ENCODE assay signal across 21 mouse cellular contexts in the genomic region with DNA sequence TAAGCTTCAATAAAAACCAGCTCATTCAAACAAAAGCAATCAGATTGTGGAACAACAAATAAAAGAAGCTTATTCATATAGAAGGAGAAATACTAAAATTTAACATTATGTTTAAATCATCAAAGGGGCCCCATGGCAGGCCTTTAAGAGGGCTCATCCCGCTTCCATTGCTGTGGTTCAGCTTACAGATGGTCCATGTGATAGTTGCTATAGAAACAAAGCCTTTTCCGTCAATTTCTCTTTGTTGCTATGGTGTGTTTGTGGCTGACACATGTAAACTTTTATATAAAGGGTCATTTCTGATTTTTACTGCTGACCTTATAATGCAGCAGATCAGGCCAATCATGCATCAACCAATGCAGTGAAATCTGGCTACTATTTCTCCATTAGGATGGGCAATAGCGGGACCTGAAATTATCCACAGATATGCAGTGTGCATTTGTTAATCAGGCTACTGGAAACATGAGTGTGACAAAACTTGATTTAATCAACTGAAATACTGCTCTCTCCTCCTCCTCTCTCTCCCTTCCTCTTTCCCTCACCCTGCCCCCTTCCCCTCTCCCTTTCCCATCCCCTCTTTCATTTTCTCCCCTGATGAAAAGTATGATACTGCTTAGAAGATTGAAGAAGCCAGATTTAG. TPM values are rescaled to one million over a fixed set of nuclear protein-coding genes. Genes with fewer than 3 reads are reported as not detected.
DNase-seq lines count a peak whose midpoint lies in the region; ATAC-seq lines count a peak whose summit lies in the region.
"Had no signal": no experiment of that assay in that cellular context is flagged by ENCODE, and none has a peak within 500 bp of the region (broad histone marks: within the 10 kb centered on the region; RNA-seq: fewer than 3 reads in every experiment).

No protein-coding gene starts in this region.

- H3K27ac ChIP-seq in embryonic facial prominence, embryonic 11.5 days (replicated peaks; ENCODE audit: low read depth, low read length) = no peak overlapping the region
- no peak overlapping the region for H3K27ac ChIP-seq in embryonic facial prominence, embryonic 10.5 days (replicated peaks)
- H3K27ac ChIP-seq in forebrain, embryonic 13.5 days = no peak overlapping the region
- peak overlapping the region; percentile 63 for H3K27ac ChIP-seq in hindbrain, embryonic 14.5 days
- H3K27ac ChIP-seq in midbrain, embryonic 15.5 days = peak overlapping the region; percentile 39
- H3K27ac ChIP-seq: heart, embryonic 15.5 days; kidney, embryonic 15.5 days; limb, embryonic 13.5 days; liver, embryonic 13.5 days; macrophage had no signal

- DNase-seq in embryonic facial prominence, embryonic 11.5 days (ENCODE audit: low spot score) = peak; percentile 16
- DNase-seq in embryonic facial prominence, embryonic 10.5 days (ENCODE audit: low spot score) = no peak
- DNase-seq in hindbrain, embryonic 14.5 days (ENCODE audit: low spot score) = peak; percentile 54
- no peak for DNase-seq in gastrocnemius, postnatal 4 days (ENCODE audit: low spot score in 2 of 2)
- no peak for DNase-seq in lung, postnatal 10 days
- DNase-seq in kidney, postnatal 4 days = no peak
- DNase-seq: adrenal gland, adult 2 months; cerebellum, adult 18-20 months; gastrocnemius, postnatal 25 days; heart, postnatal 4 days; liver, embryonic 13.5 days; lung, embryonic 14.5 days; right cerebral cortex, postnatal 14 days; thymus, postnatal 4 days had no signal

- no peaks in the 10 kb centered on the region for H3K27me3 ChIP-seq in embryonic facial prominence, embryonic 11.5 days (ENCODE audit: control insufficient read depth, insufficient read depth, low read length)
- H3K27me3 ChIP-seq in embryonic facial prominence, embryonic 10.5 days (replicated peaks; ENCODE audit: low read depth, poor library complexity, severe bottlenecking) = no peaks in the 10 kb centered on the region
- no peaks in the 10 kb centered on the region for H3K27me3 ChIP-seq in forebrain, embryonic 13.5 days
- H3K27me3 ChIP-seq in hindbrain, embryonic 14.5 days (ENCODE audit: control insufficient read depth, insufficient read depth, low read length) = no peaks in the 10 kb centered on the region
- H3K27me3 ChIP-seq in midbrain, embryonic 15.5 days (replicated peaks) = no peaks in the 10 kb centered on the region
- H3K27me3 ChIP-seq: heart, embryonic 15.5 days; kidney, embryonic 15.5 days; limb, embryonic 13.5 days; liver, embryonic 13.5 days had no signal

- no peaks in the 10 kb centered on the region for H3K36me3 ChIP-seq in embryonic facial prominence, embryonic 11.5 days (replicated peaks; ENCODE audit: control insufficient read depth, insufficient read depth, low read depth, low read length)
- H3K36me3 ChIP-seq in embryonic facial prominence, embryonic 10.5 days (replicated peaks) = no peaks in the 10 kb centered on the region
- no peaks in the 10 kb centered on the region for H3K36me3 ChIP-seq in forebrain, embryonic 13.5 days (ENCODE audit: poor library complexity, severe bottlenecking)
- no peaks in the 10 kb centered on the region for H3K36me3 ChIP-seq in hindbrain, embryonic 14.5 days (replicated peaks; ENCODE audit: control insufficient read depth, insufficient read depth)
- no peaks in the 10 kb centered on the region for H3K36me3 ChIP-seq in midbrain, embryonic 15.5 days (replicated peaks)
- H3K36me3 ChIP-seq: heart, embryonic 15.5 days; kidney, embryonic 15.5 days; limb, embryonic 13.5 days; liver, embryonic 13.5 days had no signal

- no peaks in the 10 kb centered on the region for H3K4me1 ChIP-seq in embryonic facial prominence, embryonic 11.5 days (ENCODE audit: control insufficient read depth, insufficient read depth, low read length)
- H3K4me1 ChIP-seq in embryonic facial prominence, embryonic 10.5 days = peaks cover 27% of the 10 kb centered on the region
- H3K4me1 ChIP-seq in forebrain, embryonic 13.5 days = no peaks in the 10 kb centered on the region; the same call in 1 of the 2 replicates
- peaks cover 16% of the 10 kb centered on the region for H3K4me1 ChIP-seq in hindbrain, embryonic 14.5 days (replicated peaks; ENCODE audit: control insufficient read depth, insufficient read depth, low read length)
- H3K4me1 ChIP-seq in midbrain, embryonic 15.5 days = peaks cover 6% of the 10 kb centered on the region; the same call in 1 of the 2 replicates
- H3K4me1 ChIP-seq: kidney, embryonic 15.5 days; limb, embryonic 13.5 days; liver, embryonic 13.5 days had no signal

- no peak overlapping the region for H3K9ac ChIP-seq in embryonic facial prominence, embryonic 11.5 days (replicated peaks; ENCODE audit: low read length)
- H3K9ac ChIP-seq in forebrain, embryonic 13.5 days = no peak overlapping the region
- H3K9ac ChIP-seq in hindbrain, embryonic 14.5 days = no peak overlapping the region
- H3K9ac ChIP-seq in midbrain, embryonic 15.5 days = no peak overlapping the region
- H3K9ac ChIP-seq: heart, embryonic 15.5 days; kidney, embryonic 15.5 days; limb, embryonic 13.5 days; liver, embryonic 13.5 days; lung, embryonic 14.5 days had no signal

- no peak overlapping the region for H3K4me3 ChIP-seq in embryonic facial prominence, embryonic 11.5 days (ENCODE audit: low read depth, low read length)
- H3K4me3 ChIP-seq in embryonic facial prominence, embryonic 10.5 days = no peak overlapping the region
- H3K4me3 ChIP-seq in forebrain, embryonic 13.5 days = no peak overlapping the region
- H3K4me3 ChIP-seq in hindbrain, embryonic 14.5 days (replicated peaks; ENCODE audit: low read length) = no peak overlapping the region
- H3K4me3 ChIP-seq in midbrain, embryonic 15.5 days = no peak overlapping the region
- H3K4me3 ChIP-seq: heart, embryonic 15.5 days; kidney, embryonic 15.5 days; limb, embryonic 13.5 days; liver, embryonic 13.5 days had no signal

- no peak for ATAC-seq in embryonic facial prominence, embryonic 11.5 days (replicated peaks; ENCODE audit: insufficient number of reproducible peaks, low FRiP score, low TSS enrichment, low read depth)
- peak; percentile 73 for ATAC-seq in forebrain, embryonic 13.5 days
- ATAC-seq in hindbrain, embryonic 14.5 days (ENCODE audit: low FRiP score) = peak; percentile 68
- peak; percentile 90 for ATAC-seq in midbrain, embryonic 15.5 days (replicated peaks)
- ATAC-seq: intestine, embryonic 16.5 days had no signal

- no peak overlapping the region for H3K4me2 ChIP-seq in embryonic facial prominence, embryonic 11.5 days (ENCODE audit: low read depth, low read length)
- H3K4me2 ChIP-seq in forebrain, embryonic 13.5 days = no peak overlapping the region
- H3K4me2 ChIP-seq in hindbrain, embryonic 14.5 days (replicated peaks) = no peak overlapping the region
- H3K4me2 ChIP-seq in midbrain, embryonic 15.5 days = no peak overlapping the region
- H3K4me2 ChIP-seq: heart, embryonic 15.5 days; kidney, embryonic 15.5 days; limb, embryonic 13.5 days; liver, embryonic 13.5 days; lung, embryonic 14.5 days had no signal

- no peaks in the 10 kb centered on the region for H3K9me3 ChIP-seq in embryonic facial prominence, embryonic 11.5 days (replicated peaks; ENCODE audit: control insufficient read depth, low read length)
- no peaks in the 10 kb centered on the region for H3K9me3 ChIP-seq in embryonic facial prominence, embryonic 10.5 days
- no peaks in the 10 kb centered on the region for H3K9me3 ChIP-seq in forebrain, embryonic 13.5 days (replicated peaks)
- H3K9me3 ChIP-seq in hindbrain, embryonic 14.5 days (ENCODE audit: control insufficient read depth, low read length) = no peaks in the 10 kb centered on the region
- no peaks in the 10 kb centered on the region for H3K9me3 ChIP-seq in midbrain, embryonic 15.5 days
- H3K9me3 ChIP-seq: heart, embryonic 15.5 days; kidney, embryonic 15.5 days; limb, embryonic 13.5 days; liver, embryonic 13.5 days had no signal

- 69% methylated on average over 3 of the region's 3 CpGs for WGBS in embryonic facial prominence, embryonic 11.5 days
- WGBS in embryonic facial prominence, embryonic 10.5 days = 64% methylated on average over 3 of the region's 3 CpGs
- 59% methylated on average over 3 of the region's 3 CpGs for WGBS in forebrain, embryonic 13.5 days
- 45% methylated on average over 3 of the region's 3 CpGs for WGBS in hindbrain, embryonic 14.5 days
- WGBS in midbrain, embryonic 15.5 days = 35% methylated on average over 3 of the region's 3 CpGs

RNA-seq across cellular contexts. Expression of gene Cacnb2, which starts 54.4 kb away (rescaled TPM):
- 0.77 and 1.1 TPM in 2 replicates for polyA plus RNA-seq in embryonic facial prominence, embryonic 11.5 days (2014; fragmentation: Nextera tagmentation; extraction: Ambion mirVana)
- 1.5 and 2.2 TPM in 2 replicates for polyA plus RNA-seq in embryonic facial prominence, embryonic 10.5 days (2016; fragmentation: Nextera tagmentation; extraction: Ambion mirVana)
- polyA plus RNA-seq in forebrain, embryonic 13.5 days (2015; fragmentation: Nextera tagmentation; extraction: Ambion mirVana) = 3.3 and 3.5 TPM in 2 replicates
- 5.6 and 5.9 TPM in 2 replicates for polyA plus RNA-seq in hindbrain, embryonic 14.5 days (2014; fragmentation: Nextera tagmentation; extraction: Ambion mirVana)
- 8.2 and 8.6 TPM in 2 replicates for polyA plus RNA-seq in midbrain, embryonic 15.5 days (2015; fragmentation: Nextera tagmentation; extraction: Ambion mirVana)
- 1 to 10 TPM; 2.7 to 3.1 TPM for total RNA-seq in gastrocnemius, postnatal 4 days (2021)
- polyA plus RNA-seq: macrophage had no signal

Comparison
In these comparisons a context has a peak if more than half of its experiments do, and no peak if none do; other contexts are left out.
1. DNase-seq: peak in embryonic facial prominence, embryonic 11.5 days (single experiment) and hindbrain, embryonic 14.5 days (single experiment); none in embryonic facial prominence, embryonic 10.5 days (single experiment), gastrocnemius, postnatal 4 days (0 of 2), lung, postnatal 10 days (single experiment) and kidney, postnatal 4 days (0 of 2).
2. H3K27ac ChIP-seq: peak in hindbrain, embryonic 14.5 days (single experiment) and midbrain, embryonic 15.5 days (single experiment); none in embryonic facial prominence, embryonic 11.5 days (single experiment), embryonic facial prominence, embryonic 10.5 days (single experiment) and forebrain, embryonic 13.5 days (single experiment).